Mouse (Mus musculus) lung, postnatal 36 days (tissue): ENCODE results near the gene Miga2.

Experiments
- DNase-seq: peaks from one replicate; pipeline ENCODE4 v3.0.0; 2022; ENCODE audit warnings: mixed read lengths

Gene Miga2

DNA sequence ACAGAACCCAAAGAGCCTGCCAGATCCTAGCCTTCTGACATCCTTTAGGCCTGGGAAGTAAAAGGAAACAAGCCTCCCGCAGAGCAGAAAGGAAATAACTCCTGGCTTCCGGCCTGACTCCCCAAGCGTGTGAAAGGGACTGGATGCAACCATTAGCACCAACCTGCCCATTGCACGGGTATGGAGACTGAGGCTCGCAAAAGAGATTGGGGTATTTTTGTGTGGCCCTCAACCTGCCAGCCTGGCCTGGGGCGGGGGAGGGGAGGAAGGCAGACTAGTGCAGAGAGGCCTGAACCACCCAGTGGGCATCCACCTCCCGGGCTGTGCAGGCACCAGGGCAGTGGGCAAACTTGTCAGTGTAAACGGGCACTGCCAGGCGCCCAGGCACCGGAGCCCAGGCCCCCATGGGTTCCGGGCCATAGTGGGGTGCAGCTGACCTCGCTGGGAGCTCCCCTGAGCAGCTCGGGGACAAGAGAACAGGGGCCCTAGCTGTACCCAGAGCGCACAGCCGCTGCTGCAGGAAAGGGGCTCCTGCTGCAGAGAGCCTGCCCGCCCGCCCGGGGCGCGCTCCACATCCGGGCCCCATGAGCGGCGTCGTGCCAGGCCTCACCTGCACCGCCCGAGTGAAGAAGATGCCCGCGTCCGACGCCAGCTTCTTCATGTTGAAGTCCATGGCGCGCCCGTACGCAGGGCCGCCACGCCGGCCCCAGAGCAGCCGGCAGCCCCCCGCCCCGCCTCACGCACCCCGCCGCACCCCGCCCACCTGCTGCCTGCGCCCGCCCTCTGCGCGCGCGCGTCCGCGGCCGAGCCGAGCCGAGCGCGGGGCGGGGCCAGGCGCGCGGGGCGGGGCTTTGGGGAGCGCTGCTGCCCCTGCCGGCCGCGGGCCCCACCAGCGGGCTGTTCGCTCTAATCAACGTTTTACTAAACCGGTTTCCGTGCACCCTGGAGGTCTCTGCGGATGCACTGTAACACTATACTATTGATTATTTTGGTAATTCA is 5.2 kb upstream of the Miga2 start, which contains the start of gene Sh3glb2:
Gene Sh3glb2, minus strand, starts transcription at position 805 of the 999 bp plus-strand sequence.
- DNase-seq = peak; percentile 78

DNA sequence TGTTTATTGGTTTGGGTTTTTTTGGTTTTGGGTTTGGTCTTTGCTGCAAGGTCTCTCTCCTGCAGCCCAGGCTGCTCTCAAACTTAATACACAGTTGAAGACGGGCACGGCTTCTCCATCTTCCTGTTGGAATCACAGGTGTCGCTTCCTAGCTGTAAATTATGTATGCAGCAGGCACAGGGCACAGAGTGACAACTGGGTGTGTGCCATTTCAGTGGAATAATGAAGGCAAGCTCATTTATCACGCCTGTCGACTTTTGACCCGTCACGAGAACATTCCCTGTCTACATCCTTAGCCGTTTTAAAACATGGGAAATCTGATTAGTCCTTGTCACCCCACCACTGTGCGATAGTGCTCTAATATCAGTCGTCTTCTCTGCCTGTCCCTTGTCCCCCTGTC is 3.4 kb upstream of the Miga2 start:
- DNase-seq = no peak

DNA sequence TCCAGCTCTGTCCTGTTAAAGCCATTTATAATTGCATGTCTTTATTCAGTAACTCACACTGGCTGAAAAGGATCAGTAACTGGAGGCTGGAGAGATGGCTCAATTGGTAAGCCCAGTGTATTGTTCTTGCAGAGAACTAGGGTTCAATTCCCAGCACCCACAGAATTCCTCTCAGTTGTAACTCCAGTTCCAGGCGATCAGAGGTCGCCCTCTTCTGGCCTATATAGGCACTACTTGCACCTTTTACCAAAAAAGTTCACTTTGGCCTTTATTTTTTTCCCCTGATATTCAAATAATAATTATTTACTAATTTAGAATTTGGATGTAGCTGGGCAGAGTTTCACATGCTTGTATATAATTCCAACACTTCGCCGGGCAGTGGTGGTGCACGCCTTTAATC is 1.2 kb upstream of the Miga2 start:
- no peak for DNase-seq

DNA sequence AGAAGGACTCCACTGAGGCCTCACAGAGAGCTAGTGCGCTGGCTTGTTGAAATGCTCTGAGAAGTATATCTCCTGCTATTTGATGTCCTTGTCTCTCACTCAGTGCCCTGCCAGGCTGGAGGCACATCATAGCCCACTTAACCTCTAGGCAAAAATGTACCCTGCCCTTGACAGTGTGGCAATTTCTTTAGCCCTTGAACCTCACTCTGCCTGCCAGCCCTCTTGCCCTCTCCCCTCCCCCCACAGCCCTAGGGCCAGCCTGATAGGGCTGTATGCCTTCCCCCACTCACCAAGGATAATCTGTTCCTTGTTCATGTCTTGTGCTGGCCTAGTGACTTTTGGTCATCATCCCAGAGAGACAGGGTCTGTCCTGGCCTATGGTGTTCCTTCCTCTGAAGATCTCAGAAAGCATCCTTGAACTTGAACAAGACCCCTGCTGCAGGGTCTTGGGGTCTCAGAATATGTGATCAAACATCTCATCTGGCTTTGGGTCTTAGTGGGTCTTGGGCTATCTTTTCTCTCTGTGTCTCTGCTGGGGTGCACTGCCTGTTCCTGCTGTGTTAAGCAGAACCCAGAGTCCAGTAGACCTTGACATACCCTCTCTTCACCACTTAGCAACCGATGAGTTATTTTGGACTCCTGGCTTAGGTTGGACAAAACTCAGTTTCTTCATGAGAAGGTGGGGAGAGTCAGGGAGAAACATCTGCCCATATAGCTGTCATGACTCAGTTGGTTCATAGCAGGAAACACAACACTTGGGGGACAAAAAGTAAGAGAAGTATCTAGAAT is 1.4 kb downstream of the Miga2 start:
- DNase-seq = peak; percentile 10

DNA sequence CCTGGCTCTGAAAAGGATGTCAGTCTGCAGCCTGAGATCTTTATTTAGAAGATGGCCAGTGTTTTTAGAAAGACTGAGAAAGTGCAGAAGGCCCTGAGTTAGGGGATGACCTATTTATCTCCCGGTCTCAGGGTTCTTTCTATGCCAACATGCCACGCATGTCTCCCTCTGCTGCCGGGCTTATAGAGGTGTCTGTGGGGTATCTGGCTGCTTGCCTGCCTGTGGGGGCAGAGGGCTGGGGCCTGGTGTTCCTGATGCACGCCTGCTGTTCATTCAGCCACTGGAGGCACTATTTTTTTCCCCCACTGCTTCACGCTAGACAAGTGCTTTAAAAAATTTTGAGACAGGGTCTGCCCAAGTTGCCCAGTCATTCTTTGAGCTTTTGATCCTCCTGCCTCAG is 2.2 kb downstream of the Miga2 start:
- peak; percentile 48 for DNase-seq

DNA sequence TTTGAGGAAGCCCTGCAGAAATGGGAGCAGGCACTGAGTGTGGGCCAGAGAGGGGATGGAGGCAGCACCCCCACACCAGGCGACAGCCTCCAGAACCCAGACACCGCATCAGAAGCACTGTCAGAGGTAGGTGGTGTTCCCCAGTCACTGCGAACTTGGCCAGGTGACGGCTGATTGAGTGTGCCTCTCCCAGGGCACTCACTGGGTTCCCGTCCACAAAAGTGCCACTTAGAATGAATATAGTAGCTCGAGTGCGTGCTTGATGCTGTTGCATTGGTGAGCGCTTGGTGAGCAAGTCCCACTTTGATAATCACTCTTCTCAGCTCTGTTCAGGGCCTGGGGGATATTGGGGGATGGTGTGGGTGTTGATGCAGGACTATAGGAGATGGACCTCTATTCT is 7.5 kb downstream of the Miga2 start:
- peak; percentile 82 for DNase-seq

DNA sequence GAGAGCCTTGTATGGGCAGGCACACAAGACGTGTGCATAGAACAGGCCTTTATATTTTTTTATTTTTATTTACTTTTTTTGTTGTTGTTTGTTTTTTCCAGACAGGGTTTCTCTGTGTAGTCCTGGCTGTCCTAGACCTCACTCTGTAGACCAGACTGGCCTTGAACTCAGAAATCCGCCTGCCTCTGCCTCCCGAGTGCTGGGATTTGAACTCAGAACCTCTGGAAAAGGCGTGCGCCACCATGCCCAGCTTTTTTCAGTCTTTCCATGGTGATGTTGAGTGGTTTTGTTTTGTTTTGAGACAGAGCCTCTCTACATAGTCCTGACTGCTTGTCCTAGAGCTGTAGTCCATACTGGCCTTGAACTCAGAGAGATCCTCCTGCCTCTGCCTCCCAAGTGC is 8.7 kb downstream of the Miga2 start:
- no peak for DNase-seq

DNA sequence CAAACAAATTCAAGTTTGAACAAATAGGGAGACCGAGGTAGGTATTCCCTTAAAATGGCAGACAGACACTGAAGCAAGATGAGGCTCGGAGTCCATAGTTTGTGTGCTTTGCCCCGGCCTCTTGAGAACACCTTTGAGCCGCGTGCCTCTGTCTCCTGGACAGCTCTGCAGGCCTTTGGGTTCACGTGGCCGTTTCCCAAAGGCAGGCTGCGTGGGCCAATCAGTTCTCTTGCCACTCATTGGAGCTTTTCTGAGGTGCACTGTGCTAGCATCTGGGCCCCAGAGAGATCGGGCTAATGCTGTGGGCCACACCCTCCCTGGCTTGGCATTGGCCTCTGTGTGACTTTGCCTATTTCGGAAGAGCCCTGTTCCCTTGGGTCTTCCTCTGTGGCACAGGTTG is 11.9 kb downstream of the Miga2 start:
- DNase-seq = no peak

DNA sequence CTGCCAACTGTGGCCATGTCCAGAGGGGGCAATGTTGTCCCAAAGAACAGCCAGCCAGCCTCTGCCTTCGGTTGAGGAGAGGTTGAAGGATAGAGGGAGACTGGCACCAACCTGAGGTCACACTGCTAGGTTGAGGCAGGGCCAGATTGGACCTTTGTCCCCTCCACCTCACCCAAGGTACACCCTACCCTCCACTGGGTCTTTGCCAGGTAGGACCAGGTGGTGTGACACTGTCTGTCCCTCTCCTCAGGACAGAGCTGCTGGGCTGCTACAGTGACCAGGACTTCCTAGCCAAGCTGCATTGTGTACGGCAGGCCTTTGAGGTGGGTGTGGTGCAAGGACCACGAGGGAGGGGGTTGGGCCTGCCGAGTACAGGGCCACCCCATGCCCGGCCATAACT is 13.7 kb downstream of the Miga2 start:
- no peak for DNase-seq

DNA sequence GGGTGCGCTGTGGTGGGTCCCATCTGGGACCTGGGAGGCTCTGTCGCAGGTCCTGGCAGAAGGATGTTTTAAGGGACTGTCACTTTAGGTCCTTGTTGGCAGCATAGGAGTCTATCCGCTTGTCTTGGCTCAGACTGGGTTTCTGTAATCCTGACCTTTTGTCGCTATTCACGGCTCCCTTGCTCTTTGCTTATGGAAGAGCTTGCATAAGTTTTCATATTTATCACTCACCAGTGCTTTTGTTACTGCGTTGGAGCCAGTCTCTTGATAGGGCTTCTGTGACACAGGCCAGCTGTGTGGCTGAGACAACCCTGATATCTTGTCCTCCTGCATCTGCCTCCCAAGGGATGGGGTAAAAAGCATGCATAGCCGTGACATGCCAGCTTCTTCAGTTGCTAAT is 15.3 kb downstream of the Miga2 start:
- no peak for DNase-seq

DNA sequence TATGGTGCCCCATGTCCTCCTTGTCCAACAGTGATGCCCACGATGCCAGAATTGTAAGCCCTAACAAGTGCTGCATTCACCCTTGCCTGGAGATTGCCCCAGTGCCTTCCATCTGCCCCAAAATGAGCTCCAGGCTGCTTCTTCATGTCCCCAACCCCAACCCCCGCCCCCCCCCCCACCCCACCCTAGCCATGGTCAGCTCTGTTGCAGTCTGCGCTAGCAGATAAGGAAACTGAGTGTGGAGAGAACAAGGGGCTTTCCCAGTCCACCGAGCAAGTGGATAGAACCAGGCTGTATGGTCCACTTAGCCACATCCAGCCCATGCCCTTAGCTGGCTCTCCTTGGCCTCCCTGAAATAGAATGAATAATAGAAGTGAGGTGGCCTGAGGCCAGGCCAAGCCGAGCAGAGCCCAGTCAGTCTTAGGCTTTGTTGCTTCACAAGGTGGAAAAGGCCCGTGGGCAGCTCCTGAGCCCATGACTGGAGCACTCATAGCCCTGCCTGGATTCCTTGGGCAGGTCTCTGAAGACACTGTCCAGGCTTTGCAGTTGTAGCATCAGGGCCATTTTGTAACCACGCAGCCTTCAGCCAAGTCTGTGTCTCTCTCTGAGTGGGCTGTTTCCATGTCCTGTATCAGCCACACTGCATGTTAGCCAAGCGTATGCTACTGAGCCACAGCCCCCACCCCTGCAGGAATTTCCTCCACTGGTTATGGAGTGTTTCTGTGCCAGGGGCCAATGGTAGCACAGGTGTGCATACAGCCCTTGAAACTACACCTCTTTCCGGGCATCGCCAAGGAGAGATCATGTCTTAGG is 16.7 kb downstream of the Miga2 start:
- no peak for DNase-seq

DNA sequence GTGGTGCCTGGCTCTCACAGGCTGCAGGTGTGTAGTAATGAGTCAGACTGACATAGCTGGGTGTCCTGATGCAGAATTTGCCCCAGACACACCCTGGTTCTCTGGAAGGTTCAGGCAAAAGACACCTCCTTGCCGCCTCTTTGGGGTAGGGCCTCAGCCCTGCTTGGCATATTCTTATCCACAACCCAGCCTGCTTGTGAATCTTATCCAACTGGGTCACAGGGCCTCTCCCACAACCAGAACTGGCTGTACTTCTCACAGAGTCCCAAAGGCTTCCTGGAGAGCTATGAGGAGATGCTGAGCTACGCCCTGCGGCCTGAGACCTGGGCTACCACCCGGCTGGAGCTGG is 17.3 kb downstream of the Miga2 start:
- DNase-seq = no peak

DNA sequence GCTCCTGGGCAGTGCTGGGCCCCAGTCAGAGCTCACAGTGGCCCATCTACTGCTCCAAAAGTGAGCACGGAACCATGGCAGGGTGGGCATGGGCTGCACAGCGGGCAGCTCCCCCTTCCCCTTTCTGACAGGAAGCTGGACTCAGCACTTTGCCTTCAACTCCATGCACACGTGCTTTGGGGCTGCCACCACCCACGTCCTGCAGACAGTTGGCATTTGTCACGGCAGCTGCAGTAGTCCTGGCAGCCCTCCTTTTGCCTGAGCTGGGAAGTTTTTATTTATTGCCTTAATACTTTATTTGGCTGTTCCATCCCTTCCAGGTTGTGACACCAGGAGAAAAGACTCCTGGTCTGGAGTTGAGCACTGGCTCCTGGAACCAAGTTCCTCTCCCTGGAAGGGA is 20.8 kb downstream of the Miga2 start:
- no peak for DNase-seq

DNA sequence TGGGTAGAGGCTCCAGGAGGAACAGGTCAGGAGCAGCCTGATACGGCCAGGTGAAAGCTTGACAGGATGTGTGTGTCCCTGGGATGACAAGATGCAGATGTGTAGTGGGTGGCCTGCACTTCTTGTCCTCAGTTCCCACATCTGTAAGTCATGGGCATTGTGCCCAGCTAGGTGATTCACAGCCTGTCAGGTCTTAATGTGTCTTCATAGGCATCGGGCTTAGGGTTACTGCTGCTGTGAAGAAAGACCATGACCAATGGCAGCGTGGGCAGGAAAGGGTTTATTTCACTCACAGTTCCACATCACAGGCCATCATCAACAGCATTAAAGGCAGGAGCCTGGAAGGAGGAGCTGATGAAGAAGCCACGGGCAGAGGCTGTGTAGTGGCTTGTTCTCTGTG is 21.6 kb downstream of the Miga2 start:
- DNase-seq = no peak

DNA sequence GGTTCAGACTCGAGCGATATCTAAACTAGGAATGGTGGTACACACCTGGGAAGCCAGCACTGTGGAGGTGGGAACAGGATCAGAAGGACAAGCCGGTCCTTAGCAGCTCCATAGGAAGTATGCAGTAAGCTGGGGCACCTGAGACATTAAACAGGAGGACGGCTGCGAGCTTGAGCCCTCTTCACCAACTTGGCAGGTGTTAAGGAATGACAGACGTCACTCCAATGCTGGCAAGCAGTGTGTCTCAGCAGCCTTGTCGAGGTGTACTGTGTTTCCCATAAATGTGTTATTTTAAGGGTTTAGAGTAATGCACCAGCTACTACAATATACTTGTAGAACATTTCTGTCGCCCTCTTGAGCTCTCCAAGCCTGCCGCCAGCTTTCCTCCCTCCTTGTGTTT is 22.9 kb downstream of the Miga2 start:
- DNase-seq = no peak

DNA sequence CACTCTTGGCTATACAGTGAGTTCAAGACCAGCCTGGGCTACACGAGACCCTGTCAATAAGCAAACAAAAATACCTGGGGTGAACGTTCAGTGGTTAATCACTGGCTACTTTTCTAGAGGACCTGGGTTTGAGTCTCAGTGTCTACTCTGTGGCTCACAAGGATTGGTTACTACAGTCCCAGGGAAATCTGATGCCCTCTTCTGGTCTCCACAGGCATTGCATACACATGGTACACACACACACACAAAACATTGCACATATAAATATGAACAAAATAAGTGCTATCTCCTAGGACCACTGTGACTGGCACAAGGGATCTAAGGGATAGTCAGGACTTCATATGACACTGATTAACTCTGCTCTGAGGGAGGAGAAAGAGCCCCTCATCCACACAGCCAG is 25.0 kb downstream of the Miga2 start:
- DNase-seq = no peak

DNA sequence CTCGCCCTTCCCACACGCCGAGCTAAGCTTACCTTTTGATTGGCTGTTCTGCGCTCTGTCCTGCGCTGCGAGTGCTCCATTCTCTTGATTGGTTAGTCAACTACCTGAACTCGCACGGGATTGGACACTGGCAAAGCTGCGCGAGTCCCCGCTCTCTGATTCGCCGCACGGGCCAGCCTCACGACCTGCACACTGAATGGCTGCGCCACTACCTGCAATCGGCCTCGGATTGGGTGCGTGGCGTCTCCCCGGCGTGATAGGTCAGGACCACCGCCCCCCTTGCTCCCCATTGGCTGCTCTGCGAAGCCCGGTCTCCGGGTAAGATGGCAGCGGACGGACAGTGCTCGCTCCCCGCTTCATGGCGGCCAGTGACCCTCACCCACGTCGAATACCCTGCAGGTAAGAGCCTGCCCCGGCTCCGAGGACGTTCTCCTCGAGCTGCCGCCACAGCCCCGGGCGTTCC is 28.1 kb downstream of the Miga2 start, which contains the start of gene Dolpp1:
Gene Dolpp1, plus strand, starts transcription at position 141 of the 463 bp plus-strand sequence.
- DNase-seq = peak; percentile 98

DNA sequence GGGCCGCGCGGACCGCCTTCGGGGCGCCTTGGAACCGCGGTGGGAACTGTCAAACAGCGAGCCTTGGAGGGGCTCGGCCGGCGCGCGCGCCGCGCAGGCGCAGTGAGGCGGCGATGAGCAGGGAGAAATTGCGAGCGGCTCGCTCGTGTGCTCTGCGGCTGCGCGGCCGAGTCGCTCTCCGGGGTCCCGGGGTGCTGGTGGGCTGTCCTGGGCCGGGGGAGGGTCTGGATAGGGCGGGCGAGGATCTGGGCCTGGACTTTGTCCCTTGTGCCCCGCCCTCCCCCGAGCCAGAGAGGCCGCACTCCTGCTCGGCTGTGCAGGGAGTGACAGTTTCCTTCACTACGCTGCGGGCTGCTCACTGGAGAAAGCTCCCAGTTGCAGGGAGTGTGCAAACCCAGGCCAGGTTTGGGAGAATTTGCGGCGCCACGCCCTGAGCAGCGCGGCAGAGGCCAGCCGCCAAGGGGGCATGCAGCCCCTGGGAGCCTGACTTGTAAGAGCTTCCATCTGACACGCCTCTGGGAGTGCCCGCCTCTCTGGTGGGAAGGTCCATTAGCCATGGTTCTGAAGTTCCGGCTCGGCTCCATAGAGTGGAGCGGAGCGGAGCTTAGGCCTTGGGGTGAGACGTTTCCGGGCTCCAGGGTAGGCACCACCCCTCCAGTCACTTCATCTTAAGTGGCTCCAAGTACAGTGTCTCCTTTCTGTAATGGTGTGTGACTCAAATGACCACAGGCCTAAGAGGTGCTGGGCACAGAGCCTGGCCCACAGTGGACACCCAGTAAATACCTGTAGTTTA is 28.7 kb downstream of the Miga2 start:
- peak; percentile 94 for DNase-seq

DNA sequence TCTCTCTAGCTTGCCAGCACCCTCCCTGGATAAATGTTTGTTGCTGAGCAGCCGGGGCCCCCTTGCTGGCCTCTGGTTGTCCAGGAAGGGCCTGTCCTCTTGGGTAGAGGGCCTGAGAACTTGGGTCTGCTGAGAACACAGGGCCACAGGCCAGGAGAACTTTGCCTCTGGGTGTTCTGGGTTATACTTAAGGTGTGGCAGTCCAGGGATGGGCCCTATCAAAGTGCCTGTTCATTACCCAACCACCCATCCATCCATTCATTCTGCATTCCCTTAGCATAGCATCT is 29.3 kb downstream of the Miga2 start:
- no peak for DNase-seq

DNA sequence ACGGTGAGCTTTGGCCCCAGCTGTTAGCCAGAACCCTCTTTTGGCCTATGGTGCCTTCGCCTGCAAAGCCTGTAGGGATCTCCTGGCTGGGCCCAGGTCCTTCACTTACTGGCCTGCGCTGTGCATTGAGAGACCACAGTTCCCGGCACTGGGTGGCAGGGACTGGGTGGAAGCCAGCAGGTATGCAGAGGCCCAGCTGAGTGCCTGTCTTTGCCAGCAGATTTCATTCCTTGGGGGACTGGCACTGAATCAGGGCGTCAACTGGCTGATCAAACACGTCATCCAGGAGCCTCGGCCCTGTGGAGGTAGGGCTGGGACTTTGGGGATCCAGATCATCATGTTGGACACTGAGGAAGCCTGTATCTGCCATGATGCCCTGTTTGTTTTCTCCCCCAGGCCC is 31.7 kb downstream of the Miga2 start:
- DNase-seq = no peak

DNA sequence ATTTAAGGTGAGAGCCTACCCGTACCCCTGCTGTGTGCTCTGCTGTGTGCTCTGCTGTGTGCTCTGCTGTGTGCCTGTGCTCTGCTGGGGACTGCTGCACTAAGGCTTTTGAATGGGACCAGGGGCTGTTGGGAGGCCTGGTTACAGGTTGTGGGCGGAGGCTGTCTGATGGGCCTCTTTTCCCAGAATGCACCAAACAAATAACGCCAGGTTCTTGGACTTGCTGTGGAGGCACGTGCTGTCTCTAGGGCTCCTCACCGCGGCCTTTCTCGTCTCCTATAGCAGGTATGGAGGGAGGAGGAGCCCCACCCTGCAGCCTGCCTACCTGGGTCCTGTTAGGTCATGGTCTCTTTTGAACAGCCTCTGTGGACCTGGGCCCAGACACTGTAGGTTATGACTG is 32.2 kb downstream of the Miga2 start:
- DNase-seq = no peak

DNA sequence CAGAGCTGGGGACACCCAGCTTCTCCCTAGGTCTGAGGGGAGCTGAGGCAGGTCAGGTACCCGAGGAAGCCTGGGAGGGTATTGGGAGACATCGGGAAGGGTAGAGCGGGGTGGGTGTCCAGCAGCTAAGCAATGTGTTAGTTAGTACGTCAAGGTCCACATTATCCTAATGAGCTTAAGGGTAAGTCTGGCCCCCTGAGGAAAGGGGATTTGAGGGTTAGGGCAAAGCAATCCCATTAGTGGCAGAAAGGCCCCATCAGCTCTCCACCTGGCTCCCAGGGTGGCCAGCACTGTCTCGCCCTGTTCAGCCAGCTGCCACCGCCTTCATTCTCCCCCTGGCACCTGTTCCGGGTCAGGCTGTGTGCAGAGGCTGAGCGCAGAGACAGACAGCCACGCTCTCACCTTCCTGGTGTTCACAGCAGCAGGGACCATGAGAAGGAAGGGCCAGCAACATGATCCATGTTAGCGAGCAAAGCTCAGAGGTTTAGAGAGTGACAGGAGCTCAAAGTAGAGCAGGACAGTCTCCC is 34.0 kb downstream of the Miga2 start:
- DNase-seq = no peak
